Mouse (Mus musculus): ENCODE data around the gene Ctf2.

The Ctf2 gene

DNA sequence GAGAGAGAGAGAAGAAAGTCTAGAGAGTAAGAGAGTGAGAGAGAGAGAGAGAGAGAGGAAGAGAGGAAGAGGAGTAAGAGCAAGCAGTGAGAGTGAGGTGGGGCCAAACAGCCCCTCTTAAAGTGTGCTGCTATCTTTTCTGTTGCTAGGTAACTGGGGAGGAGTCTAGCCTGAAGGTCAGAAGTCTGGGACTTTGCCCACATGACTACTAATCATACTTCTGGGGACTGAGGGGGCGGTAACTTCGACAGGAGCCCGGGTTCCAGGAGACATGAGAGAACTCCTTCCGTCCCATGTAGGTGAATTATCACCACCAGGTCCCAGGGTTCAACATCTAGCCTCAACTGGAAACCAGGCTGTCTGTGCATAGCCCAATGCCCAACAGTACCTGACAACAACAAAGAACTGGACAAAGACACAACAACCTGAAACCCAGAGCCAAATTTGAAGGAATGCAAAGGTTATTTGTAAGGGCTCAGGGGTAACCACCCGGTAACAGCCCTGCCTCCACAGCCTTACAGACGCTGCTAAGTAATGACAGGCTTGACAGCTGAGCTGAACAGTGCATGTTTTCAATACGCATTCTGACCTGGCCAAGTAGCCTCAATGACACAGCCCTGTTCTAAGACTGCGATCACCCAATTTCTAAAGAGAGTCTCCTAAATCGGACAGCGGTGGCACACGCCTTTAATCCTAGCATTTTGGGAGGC is 45.1 kb downstream of the Ctf2 start:
- no peak for DNase-seq (ENCODE audit: low spot score in 2 of 2)

DNA sequence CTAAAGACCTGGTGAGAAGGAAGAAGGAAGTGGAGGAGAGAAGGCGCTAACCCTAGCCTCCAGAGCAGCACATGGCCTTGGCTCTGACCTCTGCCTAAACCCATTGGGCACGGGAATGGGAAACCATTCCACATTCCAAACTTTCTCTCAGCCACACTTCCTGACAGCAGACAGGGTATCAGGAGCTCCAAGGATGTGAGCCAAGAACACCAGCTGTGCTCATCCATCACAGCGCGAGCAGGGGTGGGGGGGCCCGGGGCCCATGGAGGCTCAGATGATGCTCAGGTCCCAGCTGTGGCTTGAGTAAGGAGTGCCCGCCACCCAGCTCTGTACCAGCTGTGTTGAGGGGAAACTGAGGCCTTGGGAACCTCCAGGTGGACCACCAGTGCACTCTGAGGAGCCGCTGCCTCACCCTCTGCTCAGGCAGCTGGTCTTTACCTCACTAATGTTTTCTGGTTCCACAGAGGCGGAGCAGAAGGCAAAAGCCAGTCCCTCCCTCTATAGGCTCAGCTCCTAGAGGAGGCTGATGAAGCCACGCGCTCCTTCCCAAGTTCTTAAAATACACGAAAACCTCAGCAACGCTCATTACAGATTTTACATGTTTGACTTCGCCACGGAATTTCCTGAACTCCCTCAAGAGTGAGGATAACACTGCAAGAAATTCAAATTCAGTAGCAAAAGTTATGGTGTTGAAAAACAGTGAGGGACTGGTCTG is 46.5 kb downstream of the Ctf2 start:
- DNase-seq (ENCODE audit: low spot score in 2 of 2) = no peak

DNA sequence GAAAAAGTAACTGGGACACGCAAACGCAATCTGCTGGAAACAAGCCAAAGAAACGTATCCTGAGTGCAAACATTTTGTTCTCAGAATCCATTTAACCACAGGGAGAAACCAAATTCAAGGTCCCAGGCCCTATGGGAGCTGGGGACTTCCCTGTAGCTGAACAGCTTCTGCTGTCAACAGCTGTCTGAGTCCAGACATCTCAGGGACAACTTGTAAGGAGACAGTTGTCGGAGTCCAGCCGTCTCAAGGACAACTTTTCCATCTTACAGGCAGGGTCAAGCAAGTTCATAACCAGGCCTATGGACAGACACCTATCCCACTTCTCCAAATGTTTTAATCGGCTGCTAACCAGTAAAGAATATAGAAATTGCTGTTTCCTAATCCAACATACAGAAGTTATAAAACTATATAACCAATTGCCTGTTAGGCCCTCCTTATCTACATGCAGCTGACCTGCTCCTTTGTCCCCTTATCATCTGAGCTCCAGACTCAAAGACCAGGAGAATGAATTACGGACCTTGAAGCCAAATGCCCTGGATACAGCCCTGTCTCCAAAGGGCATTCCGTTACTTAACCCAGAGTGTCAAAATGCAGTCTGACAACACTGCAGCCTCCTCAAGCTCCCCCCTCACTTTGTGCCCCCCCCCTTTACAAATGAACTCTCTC is 49.9 kb downstream of the Ctf2 start:
- no peak for DNase-seq (ENCODE audit: low spot score in 2 of 2)

DNA sequence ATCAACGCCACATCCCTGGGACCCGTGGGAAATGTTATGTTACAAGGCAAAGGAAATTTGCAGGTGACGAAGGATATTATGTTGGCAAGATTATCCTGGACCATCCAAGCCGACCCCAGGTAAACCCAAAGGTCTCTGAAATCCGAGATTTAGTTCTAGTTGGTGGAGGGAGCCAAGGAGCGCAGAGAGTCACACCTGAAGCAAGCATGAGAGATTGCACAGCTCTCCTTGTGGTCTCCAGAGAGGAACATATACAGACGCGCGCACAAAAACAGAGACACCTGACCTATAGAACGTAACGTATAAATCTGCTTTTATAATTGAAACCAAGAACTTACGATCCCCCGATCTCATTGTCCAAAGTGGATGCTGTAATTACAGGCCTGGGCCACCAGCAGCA is 51.4 kb downstream of the Ctf2 start:
- no peak for DNase-seq (ENCODE audit: low spot score in 2 of 2)

DNA sequence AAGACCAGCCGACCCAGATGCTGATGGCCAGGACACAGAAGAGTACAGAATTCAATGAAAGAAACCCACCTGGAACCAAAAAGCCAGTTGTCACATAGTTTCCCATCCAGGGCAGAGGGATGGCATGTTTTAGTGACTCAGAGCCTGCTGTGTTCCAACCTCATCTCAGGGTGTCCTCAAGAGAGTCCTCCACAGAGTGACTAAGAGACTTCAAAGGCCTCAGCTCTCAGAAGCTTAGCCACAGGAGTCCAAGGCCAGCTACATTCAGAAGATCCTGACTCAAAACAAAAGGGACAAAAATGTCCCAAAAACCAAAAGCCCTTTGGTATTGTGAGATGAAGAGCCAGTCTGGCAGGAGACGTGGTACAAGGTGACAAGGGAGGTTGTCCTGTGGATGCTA is 53.2 kb downstream of the Ctf2 start:
- DNase-seq (ENCODE audit: low spot score in 2 of 2) = no peak

DNA sequence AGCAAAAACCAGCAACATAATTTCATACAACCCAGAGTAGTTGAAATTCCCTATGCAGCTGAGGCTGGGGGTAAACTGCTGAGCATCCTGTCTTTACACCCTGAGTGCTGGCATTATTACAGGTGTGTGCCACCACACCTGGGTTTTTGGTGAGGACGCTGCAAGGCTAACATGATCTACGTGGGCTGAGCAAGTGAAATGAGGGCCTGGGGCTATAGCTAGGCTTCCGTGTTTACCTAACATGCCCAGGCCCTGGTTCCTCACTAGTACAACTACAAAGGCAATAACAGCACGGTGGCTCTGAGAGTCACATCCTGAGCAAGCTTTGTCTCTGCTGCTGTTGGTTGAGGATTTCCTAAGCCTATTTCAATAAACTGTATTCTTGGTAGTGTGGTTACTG is 54.4 kb downstream of the Ctf2 start:
- DNase-seq (ENCODE audit: low spot score in 2 of 2) = no peak

DNA sequence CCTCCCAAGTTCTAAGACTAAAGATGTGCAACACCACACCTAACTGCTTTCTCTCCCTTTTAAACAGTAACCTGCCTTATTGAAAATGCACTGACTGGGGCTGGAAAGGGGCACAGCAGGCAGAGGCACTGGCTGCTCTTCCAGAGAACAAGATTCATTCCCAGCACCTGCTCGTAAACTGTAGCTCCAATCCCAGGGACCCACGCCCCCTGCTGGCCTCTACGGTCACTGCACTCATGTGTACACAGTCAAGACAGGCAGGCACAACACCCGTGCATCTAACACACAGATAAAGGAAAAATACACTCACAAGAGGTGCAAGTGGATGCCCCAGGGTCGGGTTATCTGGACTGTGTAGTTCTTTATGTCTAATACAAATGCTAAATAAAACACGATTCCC is 54.9 kb downstream of the Ctf2 start:
- no peak for DNase-seq (ENCODE audit: low spot score in 2 of 2)

DNA sequence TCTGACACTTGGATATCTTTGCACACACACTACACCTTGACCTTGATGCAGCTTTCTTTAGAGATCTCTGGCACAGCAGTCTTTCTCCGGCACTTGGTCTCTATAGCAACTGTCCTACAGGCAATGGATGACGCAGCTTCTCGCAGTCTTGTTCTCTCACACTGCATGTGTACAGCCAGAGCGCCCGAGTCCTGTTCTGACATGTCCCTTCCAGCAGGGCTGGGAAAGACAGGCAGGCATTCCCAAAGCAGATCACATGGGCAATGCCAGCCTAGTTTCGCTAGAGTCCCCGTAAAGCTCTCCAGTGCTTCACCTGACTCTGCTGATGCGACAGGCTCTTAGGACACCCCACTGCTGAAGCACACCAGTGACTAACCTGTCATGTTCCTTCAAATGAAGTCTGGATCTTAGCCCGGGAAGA is 56.6 kb downstream of the Ctf2 start:
- no peak for DNase-seq (ENCODE audit: low spot score in 2 of 2)

DNA sequence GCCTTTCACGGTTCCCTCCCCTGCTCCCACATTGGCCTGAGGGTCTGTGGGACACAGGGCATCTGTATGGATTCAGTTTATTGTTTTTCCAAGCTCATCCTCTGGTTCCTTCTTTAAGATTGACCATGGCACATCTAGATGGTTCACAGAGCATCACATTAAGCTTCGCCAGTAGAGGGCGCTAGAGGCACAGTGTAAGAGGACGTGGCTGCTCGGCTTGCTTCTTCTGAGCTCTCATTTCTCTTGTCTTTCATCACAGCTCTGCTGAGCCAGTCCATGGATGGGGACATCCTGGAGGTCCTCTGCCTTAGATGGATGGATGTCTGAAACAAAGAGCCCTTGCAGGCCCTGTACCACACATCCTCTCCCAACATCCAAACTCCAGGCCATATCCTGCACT is 57.0 kb downstream of the Ctf2 start:
- peak; percentile 67 to 88 for DNase-seq (ENCODE audit: low spot score in 2 of 2)

DNA sequence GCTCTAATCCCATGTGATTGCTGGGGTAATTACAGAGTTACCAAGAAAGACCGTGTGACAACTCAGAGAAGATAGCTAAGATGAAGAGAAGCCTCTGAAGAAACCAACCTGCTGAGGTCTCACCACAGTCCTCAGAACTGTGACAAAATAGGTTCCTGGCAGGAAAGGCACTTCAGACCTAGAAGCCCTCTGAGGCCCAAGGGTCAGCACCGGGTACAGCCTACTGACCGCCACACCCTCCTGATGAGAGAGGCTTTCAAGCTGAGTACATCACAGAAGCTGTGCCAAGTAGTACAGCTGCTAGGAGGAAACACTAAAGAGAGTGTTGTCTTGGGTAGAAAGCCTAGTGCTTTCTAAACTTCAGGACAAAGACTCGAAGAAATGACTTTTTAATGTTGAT is 59.2 kb downstream of the Ctf2 start:
- DNase-seq (ENCODE audit: low spot score in 2 of 2) = no peak

DNA sequence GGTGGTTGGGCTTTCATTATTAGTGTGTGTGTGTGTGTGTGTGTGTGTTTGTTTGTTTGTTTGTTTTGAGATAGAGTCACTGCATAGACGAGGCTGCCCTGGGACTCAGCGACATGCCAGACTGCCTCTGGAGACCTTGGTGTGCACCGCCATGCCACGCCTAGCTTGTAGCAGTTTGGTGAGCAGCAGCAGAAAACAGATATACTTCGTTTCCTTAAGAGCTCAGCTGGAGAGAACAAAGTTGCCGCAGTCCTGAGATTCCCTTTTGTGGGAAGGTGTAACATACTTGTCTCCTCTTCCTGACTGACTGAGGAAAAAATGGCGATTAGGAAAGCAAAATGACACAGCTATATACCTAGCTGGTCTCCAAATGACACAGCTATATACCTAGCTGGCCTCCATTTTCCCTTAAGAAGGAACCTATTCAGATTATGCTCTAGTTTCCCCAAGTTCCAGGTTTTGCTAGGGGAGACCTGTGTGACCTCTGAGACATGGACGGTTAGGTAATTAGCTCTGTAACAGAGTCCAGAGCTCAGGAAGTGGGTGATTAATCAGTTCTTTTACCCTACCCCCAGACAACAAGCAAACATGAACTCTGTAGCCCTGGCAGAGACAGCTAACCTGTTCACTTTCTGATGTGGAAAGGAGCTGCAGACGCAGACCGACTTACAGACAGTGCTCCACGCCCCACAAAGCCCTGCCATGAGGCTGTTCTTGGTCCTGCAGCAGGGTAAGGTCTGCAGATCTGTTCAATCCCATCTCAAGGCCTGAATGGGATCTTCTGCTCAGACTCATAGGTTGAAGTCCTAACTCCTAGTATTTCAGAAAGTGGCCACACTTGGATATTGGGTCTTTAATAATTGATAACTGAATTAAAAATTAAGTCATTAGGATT is 59.8 kb downstream of the Ctf2 start:
- DNase-seq (ENCODE audit: low spot score in 2 of 2) = no peak
